Mouse (Mus musculus): ENCODE results near the gene Otulin.

- TF ChIP-seq CTCF (IDR thresholded peaks at IDR 0.05; ENCODE audit: extremely low read depth, insufficient read depth, insufficient read length, insufficient replicate concordance) (no peak), POLR2A (IDR thresholded peaks at IDR 0.05; ENCODE audit: low read depth, low read length) (no peak)
Measured at GRCm38 (mm10) chr15:27609554-27609953, 20.9 kb downstream of the Otulin start.
